Mouse (Mus musculus) heart, postnatal 0 days (tissue): Measurements from ENCODE around the gene Astn2.

Experiments
- CTCF ChIP-seq: IDR thresholded peaks from 2 replicates; pipeline ENCODE4 v1.5.1; 2016; ENCODE audit warnings: antibody characterized with exemption, control low read depth, low read depth
- EP300 ChIP-seq: IDR thresholded peaks from 2 replicates; pipeline ENCODE4 v1.6.1; 2016; ENCODE audit warnings: antibody characterized with exemption, low read depth

DNA sequence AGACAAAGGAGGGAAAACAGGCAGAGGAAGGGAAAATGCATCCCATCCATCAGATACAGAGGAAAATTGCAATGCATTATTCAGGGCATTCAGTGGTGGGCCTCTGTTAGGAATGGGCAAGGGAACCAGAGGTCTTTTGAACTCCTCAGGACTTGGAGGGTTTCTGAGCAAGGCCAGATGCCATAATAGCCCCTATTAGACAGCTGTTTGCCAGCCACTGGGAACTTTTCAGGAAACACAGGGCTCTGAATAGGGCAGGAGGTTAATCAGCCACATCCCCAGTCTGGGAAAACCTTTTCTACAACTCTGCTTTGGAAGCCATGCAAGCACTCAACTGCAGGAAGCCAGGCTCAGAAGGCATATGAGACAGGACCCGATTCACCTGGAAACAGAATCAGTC, 38.9 kb downstream of the Astn2 start:
- TF ChIP-seq CTCF = no peak
- TF ChIP-seq EP300 = no peak
